Mouse (Mus musculus) T-helper 2 cell (primary cell): ENCODE results near the gene Ppard.

Source experiments
- in situ Hi-C: fragments of 300-600 bp; cut with MboI, MseI; formaldehyde crosslinking; loops from one replicate; pipeline ENCODE4 v1.15.1; 2025; ENCODE audit warnings: high pct_unique_total_duplicates

Ppard gene

DNA sequence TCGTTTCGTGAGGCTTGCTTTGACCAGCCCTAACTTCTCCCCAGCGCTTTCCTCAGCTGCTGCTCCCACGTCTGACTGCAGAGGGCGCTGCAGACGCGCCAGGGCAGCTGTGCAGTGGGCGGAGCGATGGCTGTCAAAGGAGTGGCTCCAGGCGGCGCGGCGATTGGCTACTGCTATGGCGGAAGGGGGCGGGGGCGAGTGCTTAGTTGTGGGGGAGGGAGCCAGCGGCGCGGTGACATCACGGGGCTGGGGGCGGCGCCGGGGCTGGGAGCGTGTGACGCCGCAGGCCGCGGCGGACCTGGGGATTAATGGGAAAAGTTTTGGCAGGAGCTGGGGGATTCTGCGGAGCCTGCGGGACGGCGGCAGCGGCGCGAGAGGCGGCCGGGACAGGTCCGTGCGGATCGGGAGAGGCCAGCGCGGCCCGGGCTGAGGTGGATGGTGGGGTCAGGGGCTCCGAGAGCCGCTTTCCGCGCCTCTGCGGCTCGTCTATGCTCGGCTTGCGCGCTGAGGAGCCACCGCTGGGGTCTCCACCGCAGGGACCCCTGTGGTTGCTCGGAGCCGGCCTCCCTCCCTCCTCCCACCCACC is at the start of gene Ppard:
Gene Ppard (plus strand): TSS at position 226 of the 586 bp plus-strand sequence.
- in situ Hi-C loops = no loop called here

DNA sequence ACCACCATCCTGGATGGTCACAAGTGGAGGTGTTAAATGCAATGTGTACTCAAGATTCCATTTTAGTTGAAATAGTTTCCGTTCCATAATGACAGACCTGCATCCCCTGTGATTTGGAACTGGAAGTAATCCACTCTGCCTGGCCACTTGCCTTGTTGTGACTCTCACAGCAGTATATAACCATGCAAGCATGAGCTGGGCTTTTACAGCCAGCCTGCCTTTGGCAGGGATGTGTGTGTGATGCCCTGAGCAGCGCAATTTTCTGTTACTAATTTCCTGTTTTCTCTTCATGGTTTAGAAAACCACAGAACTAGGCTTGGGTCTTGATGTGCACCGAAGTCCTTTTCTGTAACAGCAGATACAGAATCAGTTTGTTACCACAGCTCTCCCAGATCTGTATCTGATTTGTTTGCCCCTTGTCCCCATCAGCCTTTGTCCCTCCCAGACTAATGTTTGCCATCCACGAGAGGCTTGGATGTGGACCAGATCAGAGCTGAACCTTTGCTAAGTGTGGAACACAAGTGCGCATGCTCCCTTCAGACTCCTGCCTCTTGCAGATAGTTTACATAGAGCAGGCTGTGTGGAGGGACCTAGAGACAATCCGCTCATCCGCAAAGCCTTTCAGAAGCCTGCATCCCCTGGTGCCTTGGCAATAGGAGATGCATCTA is 47.4 kb upstream of the Ppard start:
- in situ Hi-C loops = no loop called here

DNA sequence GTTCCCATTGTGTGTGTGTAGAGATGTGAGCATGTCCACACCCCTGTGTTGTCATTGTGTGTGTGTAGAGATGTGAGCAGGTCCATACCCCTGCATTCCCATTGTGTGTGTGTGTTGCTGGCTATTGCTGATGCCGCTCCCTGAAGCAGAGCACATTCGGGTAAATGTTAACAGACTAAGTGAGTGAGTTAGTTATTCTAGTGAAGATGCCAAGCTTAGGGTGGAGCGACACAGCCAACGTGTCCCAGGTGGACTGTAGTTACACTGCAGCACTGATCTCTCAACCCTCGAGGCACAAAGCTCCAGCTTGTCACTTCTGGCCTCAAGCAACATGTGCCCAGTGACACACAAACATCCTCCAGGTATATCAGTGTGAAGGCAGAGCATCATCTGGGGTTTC is 44.2 kb upstream of the Ppard start:
- in situ Hi-C loops = no loop called here

DNA sequence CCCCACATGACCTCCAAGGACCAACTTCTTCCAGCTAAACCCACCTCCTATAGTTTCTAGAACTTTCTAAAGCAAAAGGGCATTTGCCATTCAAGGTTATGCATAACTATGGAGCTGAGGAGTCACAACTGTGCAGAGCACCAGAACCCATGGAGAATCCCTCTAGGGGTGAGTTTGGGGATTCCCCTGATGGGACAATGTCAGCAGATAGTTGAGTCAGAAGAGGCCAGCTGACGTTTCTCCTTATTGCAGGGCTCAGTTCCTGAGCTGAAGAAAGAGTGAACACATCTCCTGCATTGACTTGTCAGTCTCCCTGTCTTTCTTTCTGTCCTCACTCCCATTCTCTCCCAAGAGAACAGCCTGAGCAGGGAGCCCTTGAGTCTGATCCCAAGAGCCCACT is 39.7 kb upstream of the Ppard start:
- in situ Hi-C loops = loop anchor here (10.0 kb wide), 1 partner anchor 972 kb away; no protein-coding TSS in a partner anchor

- in situ Hi-C loops = loop anchor here (10.0 kb wide), 1 partner anchor 971 kb away; no protein-coding TSS in a partner anchor
Measured at GRCm38 (mm10) chr17:28193559-28193958, 38.9 kb upstream of the Ppard start.

DNA sequence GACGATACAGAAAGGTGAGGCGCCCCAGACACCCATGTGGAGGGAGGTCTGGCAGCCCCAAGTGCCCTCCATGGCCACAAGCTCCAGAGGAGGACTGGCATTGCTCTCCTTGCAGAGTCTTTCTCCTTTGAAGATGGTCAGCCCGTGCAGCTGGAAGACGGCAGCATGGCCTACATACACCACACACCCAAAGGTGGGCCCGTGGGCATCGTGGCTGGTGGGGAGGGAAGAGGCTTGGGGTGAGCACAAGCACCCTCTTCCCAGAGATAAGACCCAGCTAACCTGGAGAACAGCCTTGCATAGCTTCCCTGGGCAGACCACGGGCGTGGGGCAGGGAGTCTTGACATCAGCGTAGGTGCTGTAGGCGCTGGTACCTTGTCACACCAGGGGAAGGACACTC is 37.5 kb upstream of the Ppard start:
- in situ Hi-C loops = loop anchor here (10.0 kb wide), 1 partner anchor 970 kb away; no protein-coding TSS in a partner anchor

DNA sequence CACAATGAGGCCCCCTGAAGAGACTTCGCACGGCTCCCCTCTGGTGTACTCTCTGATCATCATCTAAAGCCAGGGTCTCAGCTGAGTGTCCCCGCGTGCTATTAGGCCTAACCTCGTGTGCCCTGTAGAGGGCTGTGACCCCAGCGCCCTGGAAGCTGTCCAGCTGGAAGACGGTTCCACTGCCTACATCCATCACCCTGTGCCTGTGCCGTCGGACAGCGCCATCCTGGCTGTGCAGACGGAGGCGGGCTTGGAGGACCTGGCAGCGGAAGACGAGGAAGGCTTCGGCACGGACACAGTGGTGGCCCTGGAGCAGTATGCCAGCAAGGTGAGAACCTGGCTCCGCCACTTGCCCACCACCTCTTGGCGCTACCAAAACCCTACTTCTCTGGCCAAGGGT is 34.9 kb upstream of the Ppard start:
- in situ Hi-C loops = loop anchor here (10.0 kb wide), 1 partner anchor 967 kb away; no protein-coding TSS in a partner anchor

DNA sequence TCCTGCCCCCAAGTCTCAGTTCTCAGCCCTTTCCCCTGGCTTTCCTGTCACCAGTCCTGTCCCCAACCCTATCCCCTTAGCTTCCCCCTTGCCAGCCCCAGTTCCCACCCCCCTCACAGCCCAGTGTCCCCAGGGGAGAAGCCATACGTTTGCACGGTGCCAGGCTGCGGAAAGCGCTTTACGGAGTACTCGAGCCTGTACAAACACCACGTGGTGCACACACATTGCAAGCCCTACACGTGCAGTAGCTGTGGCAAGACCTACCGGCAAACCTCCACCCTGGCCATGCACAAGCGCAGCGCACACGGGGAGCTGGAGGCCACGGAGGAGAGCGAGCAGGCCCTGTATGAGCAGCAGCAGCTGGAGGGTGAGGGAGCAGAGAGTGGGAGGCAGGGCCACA is 30.5 kb upstream of the Ppard start:
- in situ Hi-C loops = no loop called here

- in situ Hi-C loops = no loop called here
Measured at GRCm38 (mm10) chr17:28204052-28204720, 28.3 kb upstream of the Ppard start.

DNA sequence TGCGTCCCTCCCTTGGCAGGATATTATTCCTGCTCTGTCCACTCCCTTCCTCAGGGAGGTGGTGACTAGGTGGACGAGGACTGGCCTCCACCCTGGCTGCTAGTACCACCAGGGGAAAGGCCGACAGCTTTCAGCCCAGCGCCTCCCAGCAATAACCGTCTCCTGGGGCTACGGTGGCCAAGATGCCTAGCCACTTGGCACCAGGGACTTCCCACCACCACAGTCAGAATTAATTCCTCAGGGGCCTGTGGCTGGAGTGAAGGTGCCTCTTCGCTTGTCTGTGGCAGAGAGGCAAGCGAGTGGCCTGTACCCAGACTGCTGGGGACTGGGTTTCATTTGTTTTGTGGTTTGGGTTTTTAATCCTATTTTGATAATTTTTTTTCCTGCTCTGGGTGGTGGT is 27.1 kb upstream of the Ppard start:
- in situ Hi-C loops = no loop called here

GRCm38 (mm10) chr17:28207092-28207491 is 25.4 kb upstream of the Ppard start:
- in situ Hi-C loops = no loop called here

DNA sequence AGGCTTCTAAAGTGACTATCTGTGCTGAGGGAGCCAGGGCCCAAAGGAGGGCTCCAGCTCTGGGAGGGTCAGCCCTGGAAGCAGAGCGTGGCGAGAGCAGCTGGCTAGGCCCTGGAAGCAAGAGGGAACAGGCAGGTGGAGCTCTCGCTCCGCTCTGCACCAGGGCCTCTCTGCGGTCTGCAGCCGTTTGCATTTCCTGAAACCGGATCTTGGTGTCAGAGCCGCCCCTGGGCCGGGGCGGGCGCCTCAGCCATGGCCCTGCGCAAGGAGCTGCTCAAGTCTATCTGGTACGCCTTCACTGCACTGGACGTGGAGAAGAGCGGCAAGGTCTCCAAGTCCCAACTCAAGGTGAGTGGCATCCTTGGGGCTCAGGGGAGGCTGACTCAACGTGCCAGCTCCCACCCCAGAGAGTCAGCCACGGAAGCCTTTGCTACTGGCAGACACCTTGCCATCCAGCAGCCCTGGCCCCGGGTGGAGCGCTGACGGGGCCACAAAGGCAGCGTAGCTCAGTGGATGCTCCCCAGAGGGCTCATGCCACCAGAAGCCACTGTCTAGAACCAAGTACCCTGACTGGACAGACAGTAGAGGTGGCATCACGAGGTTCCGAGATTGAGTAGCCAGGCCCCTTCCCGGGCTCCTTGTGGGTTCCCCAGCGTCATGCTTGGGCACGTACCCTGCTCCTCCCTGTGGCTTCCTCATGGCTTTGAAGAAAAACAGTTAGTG is 24.7 kb upstream of the Ppard start, which contains the start of gene Def6:
Gene Def6 (plus strand): TSS at position 188 of the 723 bp plus-strand sequence.
- in situ Hi-C loops = no loop called here

DNA sequence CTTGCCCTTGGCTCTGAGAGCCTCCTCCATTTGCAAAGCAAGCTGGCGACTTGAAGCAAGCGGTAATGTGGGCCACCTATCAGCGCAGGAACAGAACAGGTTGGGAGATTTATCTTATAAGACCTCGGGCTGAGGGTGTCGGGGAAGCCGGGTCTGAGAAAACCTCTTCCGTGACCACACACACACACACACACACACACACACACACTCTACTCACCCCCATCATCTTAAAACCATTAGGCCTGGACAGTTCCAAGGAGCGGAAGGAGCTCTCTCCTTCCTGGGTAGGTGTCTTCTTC is 24.2 kb upstream of the Ppard start:
- in situ Hi-C loops = no loop called here

- in situ Hi-C loops = no loop called here
Measured at GRCm38 (mm10) chr17:28209457-28210110, 22.9 kb upstream of the Ppard start.

- in situ Hi-C loops = no loop called here
Measured at GRCm38 (mm10) chr17:28211921-28212341, 20.6 kb upstream of the Ppard start.

GRCm38 (mm10) chr17:28212391-28212790 is 20.1 kb upstream of the Ppard start:
- in situ Hi-C loops = no loop called here

DNA sequence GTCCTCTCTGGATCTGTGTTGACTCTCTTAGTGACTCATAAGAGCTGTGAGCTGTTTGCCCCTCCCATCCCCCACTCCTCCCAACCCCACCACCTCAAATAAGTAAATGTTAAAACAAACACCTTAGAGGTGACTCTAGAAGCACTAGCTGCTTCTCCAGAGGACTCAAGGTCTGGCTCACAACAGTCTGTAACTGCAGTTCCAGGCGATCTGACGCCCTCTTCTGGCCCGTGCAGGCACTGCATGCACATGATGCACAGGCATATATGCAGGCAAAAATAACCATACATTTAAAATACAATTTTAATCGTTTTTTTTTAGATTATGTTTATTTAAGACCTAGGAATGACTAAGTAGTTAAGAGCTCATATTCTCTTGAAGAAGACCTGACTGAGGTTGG is 19.3 kb upstream of the Ppard start:
- in situ Hi-C loops = no loop called here

DNA sequence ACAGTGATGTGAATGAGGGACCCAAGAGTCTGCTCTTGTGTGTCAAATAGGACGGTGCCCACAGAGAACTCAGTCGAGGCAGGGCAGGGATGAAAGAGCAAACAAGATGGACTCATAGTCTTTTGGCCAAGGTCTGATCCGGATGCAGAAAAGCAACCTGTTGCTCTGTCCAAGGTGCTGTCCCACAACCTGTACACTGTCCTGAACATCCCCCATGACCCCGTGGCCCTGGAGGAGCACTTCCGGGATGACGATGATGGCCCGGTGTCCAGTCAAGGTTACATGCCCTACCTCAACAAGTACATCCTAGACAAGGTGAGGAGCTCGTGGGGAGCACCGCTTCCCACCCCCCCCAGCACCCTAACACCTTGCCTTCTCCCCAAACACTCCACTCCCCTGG is 15.7 kb upstream of the Ppard start:
- in situ Hi-C loops = no loop called here

DNA sequence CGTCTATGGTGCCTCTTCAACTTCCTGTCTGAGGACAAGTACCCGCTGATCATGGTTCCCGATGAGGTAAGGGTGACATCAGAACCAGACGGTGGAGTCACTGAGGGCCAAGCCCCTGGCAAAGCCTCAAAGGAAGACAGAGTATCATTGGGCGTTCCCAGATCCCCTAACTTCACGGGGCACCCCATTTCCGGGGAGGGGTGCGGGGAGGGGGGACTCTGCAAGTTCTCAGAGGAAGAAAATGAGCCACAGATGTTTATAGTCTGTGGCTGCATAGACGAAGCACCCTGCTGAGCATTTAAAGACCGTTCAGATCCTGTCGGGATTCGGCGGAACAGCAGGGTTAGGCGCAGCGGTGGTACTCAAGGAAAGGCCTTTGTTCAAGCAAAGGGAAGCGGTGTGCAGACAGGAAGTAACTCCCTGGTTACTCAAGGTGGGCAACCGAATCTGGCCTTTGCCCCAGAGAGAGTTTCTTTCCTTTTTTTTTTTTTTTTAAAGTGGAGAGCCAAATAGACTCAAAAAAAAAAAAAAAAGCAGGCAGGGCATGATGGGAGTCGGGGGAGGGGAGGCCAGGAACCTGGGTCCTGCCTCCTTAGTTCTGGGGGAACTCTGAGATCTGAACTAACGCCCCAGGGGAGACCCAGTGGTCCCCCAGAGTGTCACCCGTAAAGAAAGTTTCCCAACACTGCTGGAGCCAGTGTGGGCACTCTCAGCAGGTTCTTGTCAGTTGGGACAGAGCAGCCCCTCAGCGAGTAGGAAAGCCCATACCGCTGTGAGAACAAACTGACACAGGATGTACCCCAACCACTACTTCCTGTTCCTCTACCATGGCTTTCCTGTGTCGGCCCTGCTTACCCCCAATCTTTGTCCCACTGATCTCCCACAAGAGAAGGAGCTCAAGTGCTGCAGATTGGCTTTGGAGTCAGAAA is 14.5 kb upstream of the Ppard start:
- in situ Hi-C loops = no loop called here

- in situ Hi-C loops = loop anchor here (10.0 kb wide), 1 partner anchor 292 kb away; the partner anchor contains the start of gene Fkbp5
Measured at GRCm38 (mm10) chr17:28222463-28222862, 10.0 kb upstream of the Ppard start.
